Mouse (Mus musculus) liver, embryonic 14.5 days (tissue): ENCODE measurements around the gene Gvin1. TPM values are rescaled to one million over a fixed set of nuclear protein-coding genes. Genes with fewer than 3 reads are reported as not detected.
A peak's percentile ranks its signal among the peaks of the same experiment; 100 is the strongest.
"Not testable (repeated sequence)": the region's sequence is repeated elsewhere in the genome, so short reads cannot be mapped to it uniquely, and the experiment has no call there.

Experiments
- ATAC-seq: fragments of 200-750 bp; cut with Nextera tagmentation; 2 replicates; pipeline ENCODE4 v1.8.0; 2017; ENCODE audit warnings: moderate number of reproducible peaks, mild to moderate bottlenecking, moderate library complexity; ENCODE audit not compliant: insufficient read depth
- DNase-seq, 3 experiments: peaks; one replicate each; pipeline ENCODE4 v3.0.0-alpha.2; 2012 to 2013; ENCODE audit warnings: low read depth in 3 of 3, low spot score in 3 of 3
- H3K27ac ChIP-seq: fragments of 300-500 bp; sonication (generic); 2 replicates; pipeline ENCODE4 v1.5.1; 2014; ENCODE audit warnings: moderate library complexity, mild to moderate bottlenecking, control low read depth, inconsistent platforms
- H3K27me3 ChIP-seq: fragments of 300-500 bp; sonication (generic); 2 replicates; pipeline ENCODE4 v1.6.1; 2014; ENCODE audit warnings: mild to moderate bottlenecking, low read length, moderate library complexity; ENCODE audit not compliant: control insufficient read depth, insufficient read depth
- H3K36me3 ChIP-seq: fragments of 300-500 bp; sonication (generic); replicated peaks from 2 replicates; pipeline ENCODE4 v1.6.1; 2014; ENCODE audit warnings: low read depth; ENCODE audit not compliant: control insufficient read depth, insufficient read depth
- H3K4me1 ChIP-seq, 2 experiments: fragments of 200-500 bp in 1 of 2; fragments of 300-500 bp in 1 of 2; sonication (generic) in 1 of 2; replicated peaks; 2 replicates each; pipeline ENCODE4 v1.6.1; 2012 to 2014; ENCODE audit warnings: antibody characterized with exemption in 1 of 2, inconsistent platforms in 1 of 2, low read length in 1 of 2; ENCODE audit not compliant: control insufficient read depth in 2 of 2, insufficient read depth in 2 of 2
- H3K4me2 ChIP-seq: fragments of 300-500 bp; sonication (generic); 2 replicates; pipeline ENCODE4 v1.6.1; 2014; ENCODE audit warnings: low read depth, mild to moderate bottlenecking, control low read depth, moderate library complexity
- H3K4me3 ChIP-seq, 2 experiments: fragments of 200-500 bp in 1 of 2; fragments of 300-500 bp in 1 of 2; sonication (generic) in 1 of 2; 2 replicates each; pipeline ENCODE4 v1.5.1; 2012 to 2014; ENCODE audit warnings: low read depth in 2 of 2, low read length in 2 of 2, mild to moderate bottlenecking in 2 of 2, control low read depth in 1 of 2, inconsistent platforms in 1 of 2, moderate library complexity in 1 of 2; ENCODE audit not compliant: insufficient read depth in 1 of 2
- H3K9ac ChIP-seq: fragments of 300-500 bp; sonication (generic); replicated peaks from 2 replicates; pipeline ENCODE4 v1.6.1; 2014; ENCODE audit warnings: mild to moderate bottlenecking, control low read depth, moderate library complexity
- H3K9me3 ChIP-seq: fragments of 300-500 bp; sonication (generic); 2 replicates; pipeline ENCODE4 v1.6.1; 2016; ENCODE audit warnings: low read length, mixed read lengths; ENCODE audit not compliant: control insufficient read depth
- CTCF ChIP-seq: IDR thresholded peaks from 2 replicates; pipeline ENCODE4 v1.5.1; 2016; ENCODE audit warnings: antibody characterized with exemption, low read depth, control low read depth
- EP300 ChIP-seq: IDR thresholded peaks from 2 replicates; pipeline ENCODE4 v1.6.1; 2016; ENCODE audit warnings: antibody characterized with exemption, low read depth
- WGBS: fragments of 180-500 bp; shearing (Covaris S2); extraction: QIAGEN DNeasy Blood & Tissue Kit; methylation state at CpG from one replicate; pipeline ENCODE4 v1.1.7; 2014; ENCODE audit not compliant: insufficient replicate concordance; 5-methylcytosine and 5-hydroxymethylcytosine counted together
- polyA plus RNA-seq, 2 experiments: library from polyadenylated mRNA; depleted of rRNA in 1 of 2; stranded (reverse) in 1 of 2; unstranded in 1 of 2; fragments of >200 nt; fragmentation: Nextera tagmentation in 1 of 2; extraction: Ambion mirVana in 1 of 2; gene quantifications; 2 replicates each; pipeline versions ENCODE4 v1.2.1 to v1.2.3; 2012 to 2014

Gene Gvin1
- polyA plus RNA-seq, 2 experiments, result 0.35 to 0.42 TPM

DNA sequence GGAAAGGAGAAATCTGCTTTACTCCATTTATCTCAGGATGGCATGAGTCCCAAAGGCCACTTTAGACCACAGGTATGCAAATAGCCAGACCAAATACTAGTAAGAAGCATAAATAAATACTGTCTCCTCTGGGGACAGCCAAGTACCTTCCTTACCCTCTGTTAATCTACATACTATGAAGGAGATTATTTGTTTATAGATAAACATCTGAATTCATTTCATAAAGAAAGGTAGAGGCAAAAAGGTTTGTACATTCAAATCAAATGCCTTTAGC, 22.0 kb upstream of the Gvin1 start:
- H3K4me3 ChIP-seq, result no peak overlapping the region
- TF ChIP-seq CTCF, result no peak
- TF ChIP-seq EP300, result no peak
- H3K4me2 ChIP-seq, result no peak overlapping the region
- H3K27me3 ChIP-seq, result no peaks in the 10 kb centered on the region
- H3K9ac ChIP-seq, result no peak overlapping the region
- H3K27ac ChIP-seq, result no peak overlapping the region
- no peaks in the 10 kb centered on the region for H3K4me1 ChIP-seq
- no peak for DNase-seq
- H3K36me3 ChIP-seq, result no peaks in the 10 kb centered on the region
- no peak for ATAC-seq
- no peaks in the 10 kb centered on the region for H3K9me3 ChIP-seq

- H3K27ac ChIP-seq, result no peak overlapping the region
- H3K9ac ChIP-seq, result no peak overlapping the region
- H3K27me3 ChIP-seq, result no peaks in the 10 kb centered on the region
- 37% methylated on average over 2 of the region's 2 CpGs for WGBS
- no peak overlapping the region for H3K4me2 ChIP-seq
- no peak overlapping the region for H3K4me3 ChIP-seq
- DNase-seq, result no peak
- no peak for ATAC-seq
- no peaks in the 10 kb centered on the region for H3K4me1 ChIP-seq
- TF ChIP-seq EP300 (no peak), CTCF (no peak)
- H3K36me3 ChIP-seq, result no peaks in the 10 kb centered on the region
- no peaks in the 10 kb centered on the region for H3K9me3 ChIP-seq
Measured at GRCm38 (mm10) chr7:106236327-106237191, 21.4 kb upstream of the Gvin1 start.

DNA sequence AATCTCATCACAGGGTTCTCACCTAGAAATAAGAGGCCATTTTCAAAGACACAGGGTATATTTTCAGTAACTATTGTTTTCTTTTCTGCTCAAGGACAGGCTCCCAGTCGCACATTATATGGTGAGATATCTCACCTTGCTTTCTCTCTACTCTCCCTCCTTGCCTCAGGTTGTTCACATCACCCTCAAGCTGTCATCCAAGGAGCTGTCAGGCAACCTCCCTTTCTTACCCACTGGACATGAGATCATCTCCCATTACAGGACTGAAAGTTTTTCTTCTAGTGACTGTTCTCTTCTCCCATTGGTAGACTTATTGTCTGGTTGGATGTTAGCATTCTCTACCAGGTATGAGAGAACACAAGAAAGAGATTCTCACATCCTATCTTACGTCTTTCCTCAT, 20.5 kb upstream of the Gvin1 start:
- Histone ChIP-seq H3K36me3 (no peaks in the 10 kb centered on the region), H3K4me2 (no peak overlapping the region), H3K9me3 (no peaks in the 10 kb centered on the region), H3K27ac (no peak overlapping the region), H3K9ac (no peak overlapping the region), H3K4me1 (no peaks in the 10 kb centered on the region), H3K4me3 (no peak overlapping the region), H3K27me3 (no peaks in the 10 kb centered on the region)
- WGBS, result 39% methylated on average over 2 of the region's 2 CpGs
- no peak for ATAC-seq
- DNase-seq, result no peak
- TF ChIP-seq EP300 (no peak), CTCF (no peak)

DNA sequence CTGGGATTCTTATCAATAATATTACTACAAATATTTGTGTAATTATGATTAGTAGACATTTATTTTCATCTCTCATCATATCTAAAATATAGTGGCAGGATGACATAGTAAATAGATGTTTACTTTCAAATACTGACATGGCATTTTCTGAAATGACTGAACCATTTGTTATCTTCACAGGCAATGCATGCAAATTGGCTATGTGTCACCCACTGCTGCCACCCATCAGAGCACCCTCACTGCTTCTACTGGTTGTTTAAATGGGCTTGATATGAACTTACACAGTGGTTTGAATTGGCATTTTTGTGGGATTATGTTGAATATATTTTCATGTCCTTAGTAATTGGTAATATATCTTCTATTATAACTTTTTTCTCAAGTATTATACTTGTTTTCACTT, 784 bp upstream of the Gvin1 start:
- ATAC-seq, H3K9me3 ChIP-seq, H3K4me2 ChIP-seq, H3K4me1 ChIP-seq, H3K36me3 ChIP-seq, H3K27ac ChIP-seq, H3K4me3 ChIP-seq, H3K9ac ChIP-seq, H3K27me3 ChIP-seq, DNase-seq: not testable (repeated sequence)

GRCm38 (mm10) chr7:106213770-106214169, 1.4 kb downstream of the Gvin1 start:
- H3K4me1 ChIP-seq, H3K27ac ChIP-seq, H3K9me3 ChIP-seq, H3K4me2 ChIP-seq, H3K4me3 ChIP-seq, H3K9ac ChIP-seq, H3K27me3 ChIP-seq, H3K36me3 ChIP-seq, DNase-seq: not testable (repeated sequence)
- no CpG with 5 or more reads among the region's 4 CpGs for WGBS
- peak; percentile 53; the same call in 1 of the 2 replicates for ATAC-seq

GRCm38 (mm10) chr7:106206630-106207029, 8.5 kb downstream of the Gvin1 start:
- not testable (repeated sequence) for H3K36me3 ChIP-seq, H3K27ac ChIP-seq, H3K4me3 ChIP-seq, H3K27me3 ChIP-seq, H3K9me3 ChIP-seq, H3K9ac ChIP-seq, H3K4me1 ChIP-seq, H3K4me2 ChIP-seq, DNase-seq
- 57% methylated on average over 2 of the region's 3 CpGs for WGBS
- peak; percentile 65; the same call in 1 of the 2 replicates for ATAC-seq

DNA sequence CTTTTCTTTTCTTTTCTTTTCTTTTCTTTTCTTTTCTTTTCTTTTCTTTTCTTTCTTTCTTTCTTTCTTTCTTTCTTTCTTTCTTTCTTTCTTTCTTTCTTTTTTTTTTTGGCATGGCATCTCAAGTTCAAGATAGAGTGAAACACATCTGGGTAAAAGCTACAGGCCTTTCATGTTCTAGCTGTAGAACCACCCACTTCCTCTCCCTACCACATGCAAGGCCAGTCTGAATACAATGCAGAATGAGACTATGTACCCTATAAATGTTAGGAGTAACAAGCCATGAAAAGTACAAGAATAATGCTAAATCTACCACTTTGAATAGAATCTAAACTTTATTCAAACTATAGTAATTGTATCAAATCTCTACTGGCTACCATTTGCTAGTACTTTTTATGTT, 38.1 kb downstream of the Gvin1 start:
- not testable (repeated sequence) for ATAC-seq, H3K27me3 ChIP-seq, H3K4me3 ChIP-seq, H3K36me3 ChIP-seq, H3K9ac ChIP-seq, DNase-seq, H3K9me3 ChIP-seq, H3K27ac ChIP-seq, H3K4me1 ChIP-seq, H3K4me2 ChIP-seq

GRCm38 (mm10) chr7:106145013-106145754, 69.9 kb downstream of the Gvin1 start:
- not testable (repeated sequence) for H3K27ac ChIP-seq, DNase-seq, H3K4me2 ChIP-seq, H3K36me3 ChIP-seq, H3K4me3 ChIP-seq, H3K4me1 ChIP-seq, H3K9me3 ChIP-seq, H3K27me3 ChIP-seq, H3K9ac ChIP-seq, ATAC-seq
- no CpG with 5 or more reads among the region's 2 CpGs for WGBS
